19 mouse cellular contexts compared by ENCODE assay signal in genomic region chr13:71461552-71461951, GRCm38 (mm10).
DNase-seq lines count a peak whose midpoint lies in the region; ATAC-seq and TF ChIP-seq lines count a peak whose summit lies in the region.
"Had no signal": no experiment of that assay in that cellular context is flagged by ENCODE, and none has a peak within 500 bp of the region (broad histone marks: within the 10 kb centered on the region; RNA-seq: fewer than 3 reads in every experiment).

No protein-coding gene starts in this region.

- no peaks in the 10 kb centered on the region for H3K36me3 ChIP-seq in intestine, embryonic 14.5 days (ENCODE audit: control insufficient read depth, insufficient read depth, low read length)
- H3K36me3 ChIP-seq in intestine, postnatal 0 days (ENCODE audit: control insufficient read depth, insufficient read depth) = no peaks in the 10 kb centered on the region
- H3K36me3 ChIP-seq: embryonic facial prominence, embryonic 15.5 days; heart, embryonic 12.5 days; hindbrain, embryonic 10.5 days had no signal

- WGBS in intestine, embryonic 14.5 days = 39% methylated on average over 3 of the region's 3 CpGs
- 48% methylated on average over 3 of the region's 3 CpGs for whole genome bisulfite sequencing in intestine, postnatal 0 days

- TF ChIP-seq CTCF in intestine, postnatal 0 days (IDR thresholded peaks at IDR 0.05; ENCODE audit: low read depth) = no peak

- no peak overlapping the region for H3K27ac ChIP-seq in intestine, embryonic 14.5 days (ENCODE audit: low read depth)
- H3K27ac ChIP-seq in intestine, postnatal 0 days (ENCODE audit: low read depth, low read length) = no peak overlapping the region
- H3K27ac ChIP-seq: embryonic facial prominence, embryonic 15.5 days; forebrain, embryonic 13.5 days; hindbrain, embryonic 10.5 days; hindbrain, embryonic 14.5 days had no signal

- no peak overlapping the region for H3K4me2 ChIP-seq in intestine, embryonic 14.5 days (ENCODE audit: low read length)
- no peak overlapping the region for H3K4me2 ChIP-seq in intestine, postnatal 0 days (replicated peaks; ENCODE audit: low read depth)
- H3K4me2 ChIP-seq: embryonic facial prominence, embryonic 15.5 days; forebrain, embryonic 13.5 days; heart, embryonic 12.5 days; hindbrain, embryonic 14.5 days had no signal

- DNase-seq in intestine, embryonic 14.5 days (ENCODE audit: low spot score) = peak; percentile 13
- peak; percentile 5 to 10 for DNase-seq in right cerebral cortex, adult 2 months (ENCODE audit: low spot score in 2 of 2)
- DNase-seq in right cerebral cortex, postnatal 4 days = no peak
- DNase-seq in gonadal fat pad, adult 2 months (ENCODE audit: low read depth) = peak; percentile 70
- DNase-seq in cerebellum, adult 11 months = no peak
- DNase-seq: adrenal gland, adult 2 months; adrenal gland, postnatal 25 days; cerebellum, adult 8-10 months; cerebellum, postnatal 14 days; embryo, embryonic 11 days; forebrain, postnatal 0 days; gastrocnemius, postnatal 36 days had no signal

- no peaks in the 10 kb centered on the region for H3K4me1 ChIP-seq in intestine, embryonic 14.5 days (replicated peaks; ENCODE audit: control insufficient read depth, insufficient read depth, low read length)
- H3K4me1 ChIP-seq in intestine, postnatal 0 days (replicated peaks; ENCODE audit: control insufficient read depth, insufficient read depth, low read length) = no peaks in the 10 kb centered on the region

- H3K4me3 ChIP-seq in intestine, embryonic 14.5 days (ENCODE audit: low read depth, low read length) = no peak overlapping the region
- H3K4me3 ChIP-seq in intestine, postnatal 0 days (ENCODE audit: low read depth, low read length) = no peak overlapping the region
- H3K4me3 ChIP-seq: embryonic facial prominence, embryonic 15.5 days; erythroblast, embryonic 14.5 days; forebrain, embryonic 13.5 days; heart, embryonic 12.5 days; hindbrain, embryonic 10.5 days had no signal

- H3K27me3 ChIP-seq in intestine, embryonic 14.5 days (replicated peaks; ENCODE audit: control insufficient read depth, insufficient read depth, low read length) = peaks cover 10% of the 10 kb centered on the region; the same call in 1 of the 2 replicates
- no peaks in the 10 kb centered on the region for H3K27me3 ChIP-seq in intestine, postnatal 0 days (replicated peaks; ENCODE audit: control insufficient read depth, insufficient read depth, low read length)

- H3K9me3 ChIP-seq in intestine, embryonic 14.5 days (ENCODE audit: control insufficient read depth, low read length) = no peaks in the 10 kb centered on the region
- H3K9me3 ChIP-seq in intestine, postnatal 0 days (ENCODE audit: control insufficient read depth) = no peaks in the 10 kb centered on the region
- H3K9me3 ChIP-seq: embryonic facial prominence, embryonic 15.5 days; forebrain, embryonic 13.5 days; heart, embryonic 12.5 days; hindbrain, embryonic 10.5 days had no signal

- no peak overlapping the region for H3K9ac ChIP-seq in intestine, embryonic 14.5 days (ENCODE audit: low read length)
- H3K9ac ChIP-seq in intestine, postnatal 0 days (ENCODE audit: low read depth, low read length) = no peak overlapping the region
- H3K9ac ChIP-seq: embryonic facial prominence, embryonic 15.5 days; forebrain, embryonic 13.5 days; forebrain, postnatal 0 days; heart, embryonic 12.5 days; hindbrain, embryonic 14.5 days had no signal

- ATAC-seq in intestine, embryonic 14.5 days (replicated peaks; ENCODE audit: low FRiP score, low TSS enrichment, low read depth) = no peak
- ATAC-seq in intestine, postnatal 0 days = no peak
- ATAC-seq: forebrain, embryonic 13.5 days; forebrain, postnatal 0 days had no signal

Comparison
In these comparisons a context has a peak if more than half of its experiments do, and no peak if none do; other contexts are left out.
1. DNase-seq: peak in intestine, embryonic 14.5 days (single experiment), right cerebral cortex, adult 2 months (2 of 2) and gonadal fat pad, adult 2 months (single experiment); none in right cerebral cortex, postnatal 4 days (single experiment) and cerebellum, adult 11 months (single experiment).